Mouse (Mus musculus): ENCODE measurements around the gene Zc3h15.

GRCm38 (mm10) chr2:83626881-83627280, 17.4 kb upstream of the Zc3h15 start:
- TF ChIP-seq CTCF (IDR thresholded peaks at IDR 0.05; ENCODE audit: low read depth) (no peak), EP300 (IDR thresholded peaks at IDR 0.05; ENCODE audit: low read depth) (no peak)
